Mouse (Mus musculus) MEL (cell line): ENCODE data around the gene Aqp6. TPM values are rescaled to one million over a fixed set of nuclear protein-coding genes. Genes with fewer than 3 reads are reported as not detected.

Source experiments
- DNase-seq: peaks from one replicate; pipeline ENCODE4 v3.0.0; 2011; ENCODE audit warnings: low read depth, low spot score
- H3K27ac ChIP-seq: 2 replicates; pipeline ENCODE4 v1.5.1; 2012; ENCODE audit warnings: low read depth, mild to moderate bottlenecking, control low read depth, low read length, moderate library complexity; ENCODE audit not compliant: control insufficient read depth
- H3K27me3 ChIP-seq, 2 experiments: fragments of 150-350 bp in 1 of 2; sonication (generic) in 1 of 2; 2 replicates each; pipeline ENCODE4 v1.6.1; 2012; ENCODE audit warnings: low read length in 2 of 2, mild to moderate bottlenecking in 2 of 2, improper control_type of control experiment in 1 of 2, moderate library complexity in 1 of 2; ENCODE audit not compliant: insufficient read depth in 2 of 2, control insufficient read depth in 1 of 2
- H3K36me3 ChIP-seq, 2 experiments: 2 replicates each; pipeline ENCODE4 v1.6.1; 2012 to 2014; ENCODE audit warnings: low read length in 2 of 2, improper control_type of control experiment in 1 of 2, inconsistent platforms in 1 of 2, mild to moderate bottlenecking in 1 of 2; ENCODE audit not compliant: insufficient read depth in 2 of 2, control insufficient read depth in 1 of 2
- H3K4me1 ChIP-seq, 2 experiments: fragments of 150-350 bp in 1 of 2; sonication (generic) in 1 of 2; 2 replicates each; pipeline ENCODE4 v1.6.1; 2012; ENCODE audit warnings: low read length in 2 of 2, improper control_type of control experiment in 1 of 2, mild to moderate bottlenecking in 1 of 2; ENCODE audit not compliant: insufficient read depth in 2 of 2, control insufficient read depth in 1 of 2
- H3K4me3 ChIP-seq, 2 experiments: fragments of 150-350 bp in 1 of 2; sonication (generic) in 1 of 2; 2 replicates each; pipeline ENCODE4 v1.5.1; 2012; ENCODE audit warnings: low read depth in 2 of 2, low read length in 2 of 2, mild to moderate bottlenecking in 2 of 2, moderate library complexity in 2 of 2, control low read depth in 1 of 2, improper control_type of control experiment in 1 of 2; ENCODE audit not compliant: control insufficient read depth in 1 of 2, insufficient read depth in 1 of 2
- H3K79me2 ChIP-seq: 2 replicates; pipeline ENCODE4 v1.6.1; 2012; ENCODE audit warnings: mild to moderate bottlenecking, low read length, moderate library complexity; ENCODE audit not compliant: control insufficient read depth, poor library complexity, insufficient read depth
- H3K9ac ChIP-seq: 2 replicates; pipeline ENCODE4 v1.6.1; 2012; ENCODE audit warnings: low read depth, mild to moderate bottlenecking, control low read depth, low read length, moderate library complexity; ENCODE audit not compliant: control insufficient read depth, poor library complexity, severe bottlenecking
- H3K9me3 ChIP-seq: fragments of 150-350 bp; sonication (generic); replicated peaks from 2 replicates; pipeline ENCODE4 v1.6.1; 2012; ENCODE audit warnings: mild to moderate bottlenecking, low read length, improper control_type of control experiment, moderate library complexity; ENCODE audit not compliant: insufficient read depth
- CHD1 ChIP-seq: IDR thresholded peaks from 2 replicates; pipeline ENCODE4 v1.6.1; 2012; ENCODE audit warnings: low read depth, mild to moderate bottlenecking, inconsistent platforms, low read length, improper control_type of control experiment
- ELF1 ChIP-seq: IDR thresholded peaks from 2 replicates; pipeline ENCODE4 v1.6.1; 2014; ENCODE audit warnings: low read depth, mild to moderate bottlenecking, inconsistent platforms, low read length, improper control_type of control experiment, moderate library complexity
- EP300 ChIP-seq, 2 experiments: IDR thresholded peaks; 2 replicates each; pipeline ENCODE4 v1.6.1; 2011; ENCODE audit warnings: improper control_type of control experiment in 2 of 2, low read length in 2 of 2, low read depth in 1 of 2, mild to moderate bottlenecking in 1 of 2
- ETS1 ChIP-seq: IDR thresholded peaks from 2 replicates; pipeline ENCODE4 v1.6.1; 2012; ENCODE audit warnings: low read depth, mild to moderate bottlenecking, inconsistent platforms, low read length, improper control_type of control experiment, moderate library complexity
- GABPA ChIP-seq: IDR thresholded peaks from 2 replicates; pipeline ENCODE4 v1.6.1; 2012; ENCODE audit warnings: low read depth, mild to moderate bottlenecking, inconsistent platforms, low read length, improper control_type of control experiment, moderate library complexity
- GATA1 ChIP-seq: IDR thresholded peaks from 2 replicates; pipeline ENCODE4 v1.6.1; 2011; ENCODE audit warnings: low read depth, low read length, improper control_type of control experiment
- HCFC1 ChIP-seq: IDR thresholded peaks from 2 replicates; pipeline ENCODE4 v1.6.1; 2012; ENCODE audit warnings: low read depth, mild to moderate bottlenecking, inconsistent platforms, low read length, improper control_type of control experiment, moderate library complexity
- JUND ChIP-seq: IDR thresholded peaks from 2 replicates; pipeline ENCODE4 v1.6.1; 2011; ENCODE audit warnings: low read depth, mild to moderate bottlenecking, improper control_type of control experiment, low read length
- KAT2A ChIP-seq: conservative IDR thresholded peaks from 2 replicates; pipeline ENCODE4 v1.6.1; 2012; ENCODE audit warnings: low read depth, low read length, improper control_type of control experiment, inconsistent platforms
- MAFK ChIP-seq: IDR thresholded peaks from 2 replicates; pipeline ENCODE4 v1.6.1; 2011; ENCODE audit warnings: low read depth, mild to moderate bottlenecking, low read length, improper control_type of control experiment, borderline replicate concordance
- MAZ ChIP-seq: IDR thresholded peaks from 2 replicates; pipeline ENCODE4 v1.6.1; 2012; ENCODE audit warnings: low read depth, mild to moderate bottlenecking, inconsistent platforms, low read length, improper control_type of control experiment
- MXI1 ChIP-seq: IDR thresholded peaks from 2 replicates; pipeline ENCODE4 v1.6.1; 2011; ENCODE audit warnings: mild to moderate bottlenecking, low read depth, low read length, improper control_type of control experiment
- MYC ChIP-seq: IDR thresholded peaks from 2 replicates; pipeline ENCODE4 v1.6.1; 2011; ENCODE audit warnings: low read depth, mild to moderate bottlenecking, low read length, improper control_type of control experiment, moderate library complexity
- POLR2AphosphoS5 ChIP-seq: IDR thresholded peaks from 2 replicates; pipeline ENCODE4 v1.6.1; 2012; ENCODE audit warnings: low read depth, borderline replicate concordance, mild to moderate bottlenecking, inconsistent platforms, low read length, moderate library complexity, mixed read lengths
- SIN3A ChIP-seq: IDR thresholded peaks from 2 replicates; pipeline ENCODE4 v1.6.1; 2012; ENCODE audit warnings: low read length, improper control_type of control experiment, inconsistent platforms
- SMC3 ChIP-seq: IDR thresholded peaks from 2 replicates; pipeline ENCODE4 v1.6.1; 2011; ENCODE audit warnings: low read depth, low read length, improper control_type of control experiment
- TAL1 ChIP-seq: IDR thresholded peaks from 2 replicates; pipeline ENCODE4 v1.6.1; 2012; ENCODE audit warnings: mild to moderate bottlenecking, inconsistent platforms, low read length, moderate library complexity, mixed read lengths
- ZKSCAN1 ChIP-seq: IDR thresholded peaks from 2 replicates; pipeline ENCODE4 v1.6.1; 2012; ENCODE audit warnings: low read depth, mild to moderate bottlenecking, inconsistent platforms, low read length, improper control_type of control experiment, moderate library complexity
- ZMIZ1 ChIP-seq: IDR thresholded peaks from 2 replicates; pipeline ENCODE4 v1.6.1; 2012; ENCODE audit warnings: low read depth, mild to moderate bottlenecking, inconsistent platforms, low read length, improper control_type of control experiment, moderate library complexity
- ZNF384 ChIP-seq: IDR thresholded peaks from 2 replicates; pipeline ENCODE4 v1.6.1; 2012; ENCODE audit warnings: low read depth, mild to moderate bottlenecking, inconsistent platforms, low read length, improper control_type of control experiment
- polyA plus RNA-seq, 2 experiments: library from polyadenylated mRNA; stranded (reverse) in 1 of 2; unstranded in 1 of 2; fragments of >175 nt in 1 of 2; fragments of >200 nt in 1 of 2; gene quantifications; 2 replicates each; pipeline versions ENCODE4 v1.2.1 to v1.2.4; 2012; ENCODE audit warnings: low replicate concordance in 2 of 2, low read depth in 1 of 2; ENCODE audit not compliant: insufficient read length in 2 of 2, insufficient read depth in 1 of 2, missing spikeins in 1 of 2
- total RNA-seq: library from RNA; depleted of rRNA; stranded (reverse); fragments of 300-350 nt; gene quantifications from 2 replicates; pipeline ENCODE4 v1.2.3, GENCODE M21; 2012

The Aqp6 gene
- total and polyA plus RNA-seq, 3 experiments, result not detected

GRCm38 (mm10) chr15:99602206-99602820 is 1.1 kb downstream of the Aqp6 start:
- Histone ChIP-seq H3K27ac (no peak overlapping the region), H3K79me2 (no peaks in the 10 kb centered on the region), H3K27me3 (peaks cover 11 to 26% of the 10 kb centered on the region in 2 experiments), H3K4me1 (peaks cover 0 to 15% of the 10 kb centered on the region in 2 experiments; a peak in 3 of 4 replicates), H3K9me3 (no peaks in the 10 kb centered on the region), H3K36me3 (peaks cover 0 to 6% of the 10 kb centered on the region in 2 experiments; a peak in 2 of 4 replicates), H3K4me3 (no peak overlapping the region), H3K9ac (no peak overlapping the region)
- TF ChIP-seq MYC (no peak), GABPA (no peak), SIN3A (no peak), GATA1 (no peak), TAL1 (no peak), EP300 (IDR thresholded peaks at IDR 0.05; ENCODE audit: low read depth in 1 of 2, low read length in 2 of 2) (no peak), CHD1 (no peak)
- DNase-seq, result no peak

- no peaks in the 10 kb centered on the region for H3K79me2 ChIP-seq
- DNase-seq, result no peak
- H3K4me1 ChIP-seq, result peaks cover 0 to 22% of the 10 kb centered on the region in 2 experiments; a peak in 3 of 4 replicates
- H3K27ac ChIP-seq, result no peak overlapping the region
- peaks cover 11 to 26% of the 10 kb centered on the region in 2 experiments for H3K27me3 ChIP-seq
- no peaks in the 10 kb centered on the region for H3K9me3 ChIP-seq
- peaks cover 0 to 11% of the 10 kb centered on the region in 2 experiments; a peak in 2 of 4 replicates for H3K36me3 ChIP-seq
- no peak overlapping the region for H3K9ac ChIP-seq
- TF ChIP-seq ZNF384, result no peak
- no peak for TF ChIP-seq ZKSCAN1
- TF ChIP-seq HCFC1, result no peak
- no peak for TF ChIP-seq ELF1
- TF ChIP-seq EP300 (IDR thresholded peaks at IDR 0.05; ENCODE audit: low read depth in 1 of 2, low read length in 2 of 2), result no peak
- TF ChIP-seq TAL1, result no peak
- TF ChIP-seq ZMIZ1, result no peak
- no peak for TF ChIP-seq POLR2AphosphoS5
- TF ChIP-seq SIN3A, result no peak
- TF ChIP-seq JUND, result no peak
- TF ChIP-seq MAZ, result no peak
- TF ChIP-seq KAT2A, result no peak
- no peak for TF ChIP-seq MXI1
- no peak for TF ChIP-seq SMC3
- TF ChIP-seq ETS1, result no peak
- no peak for TF ChIP-seq MAFK
- TF ChIP-seq, all 39 proteins: peak for 0
- no peak overlapping the region for H3K4me3 ChIP-seq
Observed at GRCm38 (mm10) chr15:99603216-99603615, 2.0 kb downstream of the Aqp6 start.
